In the genomic region with DNA sequence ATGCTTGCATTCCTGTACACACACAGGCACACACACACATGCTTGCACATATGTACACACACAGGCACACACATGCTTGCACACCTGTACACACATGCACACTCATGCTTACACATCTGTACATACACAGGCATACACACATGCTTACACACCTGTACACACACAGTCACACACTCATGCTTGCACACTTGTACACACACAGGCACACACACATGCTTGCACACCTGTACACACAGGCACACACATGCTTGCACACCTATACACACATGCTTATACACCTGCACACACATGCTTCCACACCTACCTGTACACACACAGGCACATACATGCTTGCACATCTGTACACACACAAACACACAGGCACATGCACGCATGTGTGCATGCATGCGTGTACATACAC, we compare ENCODE assay signal across 24 mouse cellular contexts.
DNase-seq lines count a peak whose midpoint lies in the region; ATAC-seq and TF ChIP-seq lines count a peak whose summit lies in the region.
"Had no signal": no experiment of that assay in that cellular context is flagged by ENCODE, and none has a peak within 500 bp of the region (broad histone marks: within the 10 kb centered on the region; RNA-seq: fewer than 3 reads in every experiment).

No protein-coding gene starts in this region.

- no peak overlapping the region for H3K4me3 ChIP-seq in forebrain, embryonic 13.5 days
- no peak overlapping the region for H3K4me3 ChIP-seq in forebrain, embryonic 14.5 days (ENCODE audit: low read depth, low read length)
- no peak overlapping the region for H3K4me3 ChIP-seq in hindbrain, embryonic 12.5 days
- H3K4me3 ChIP-seq in hindbrain, postnatal 0 days (ENCODE audit: low read length) = no peak overlapping the region
- no peak overlapping the region for H3K4me3 ChIP-seq in midbrain, embryonic 12.5 days
- H3K4me3 ChIP-seq in midbrain, embryonic 15.5 days = no peak overlapping the region
- H3K4me3 ChIP-seq in G1E (ENCODE audit: low read depth, low read length) = peak overlapping the region; percentile 1; the same call in 1 of the 2 replicates
- H3K4me3 ChIP-seq: heart, adult 2 months; heart, embryonic 12.5 days; limb, embryonic 10.5 days; limb, embryonic 15.5 days; liver, embryonic 13.5 days had no signal

- H3K9ac ChIP-seq in forebrain, embryonic 13.5 days = no peak overlapping the region
- H3K9ac ChIP-seq in forebrain, embryonic 14.5 days (ENCODE audit: low read length) = no peak overlapping the region
- H3K9ac ChIP-seq in hindbrain, embryonic 12.5 days = no peak overlapping the region
- H3K9ac ChIP-seq in hindbrain, postnatal 0 days (replicated peaks; ENCODE audit: low read length) = no peak overlapping the region
- no peak overlapping the region for H3K9ac ChIP-seq in midbrain, embryonic 12.5 days (replicated peaks)
- no peak overlapping the region for H3K9ac ChIP-seq in midbrain, embryonic 15.5 days
- H3K9ac ChIP-seq: heart, embryonic 12.5 days; limb, embryonic 15.5 days; liver, embryonic 13.5 days had no signal

- no peaks in the 10 kb centered on the region; the same call in 1 of the 2 replicates for H3K4me1 ChIP-seq in forebrain, embryonic 13.5 days
- 0 out of 2 replicates have a peak, but pooled peaks cover 2% of the 10 kb centered on the region for H3K4me1 ChIP-seq in forebrain, embryonic 14.5 days (ENCODE audit: control insufficient read depth, insufficient read depth, low read length)
- 0 out of 2 replicates have a peak, but pooled peaks cover 4% of the 10 kb centered on the region for H3K4me1 ChIP-seq in hindbrain, embryonic 12.5 days
- no peaks in the 10 kb centered on the region for H3K4me1 ChIP-seq in hindbrain, postnatal 0 days (ENCODE audit: insufficient read depth, low read length)
- peaks cover 8% of the 10 kb centered on the region; the same call in 1 of the 2 replicates for H3K4me1 ChIP-seq in midbrain, embryonic 12.5 days
- H3K4me1 ChIP-seq in midbrain, embryonic 15.5 days = no peaks in the 10 kb centered on the region
- H3K4me1 ChIP-seq in G1E (ENCODE audit: insufficient read depth, low read depth, low read length) = no peaks in the 10 kb centered on the region
- H3K4me1 ChIP-seq: liver, embryonic 13.5 days had no signal

- ATAC-seq in forebrain, embryonic 13.5 days = peak; percentile 34; the same call in 1 of the 2 replicates
- no peak for ATAC-seq in forebrain, embryonic 14.5 days
- ATAC-seq in hindbrain, embryonic 12.5 days (ENCODE audit: low FRiP score) = peak; percentile 26; the same call in 1 of the 2 replicates
- ATAC-seq in hindbrain, postnatal 0 days = no peak; the same call in 1 of the 2 replicates
- ATAC-seq in midbrain, embryonic 12.5 days (ENCODE audit: low FRiP score, low read depth) = 0 out of 2 replicates have a peak, but pooled peaks have one; percentile 14
- ATAC-seq in midbrain, embryonic 15.5 days (replicated peaks) = no peak
- no peak for ATAC-seq in G1E (ENCODE audit: extremely low read depth, insufficient number of reproducible peaks, low FRiP score, poor library complexity, severe bottlenecking)
- ATAC-seq: intestine, embryonic 16.5 days had no signal

- H3K9me3 ChIP-seq in forebrain, embryonic 13.5 days (replicated peaks) = no peaks in the 10 kb centered on the region
- H3K9me3 ChIP-seq in forebrain, embryonic 14.5 days (replicated peaks; ENCODE audit: control insufficient read depth, low read length) = no peaks in the 10 kb centered on the region
- no peaks in the 10 kb centered on the region for H3K9me3 ChIP-seq in hindbrain, embryonic 12.5 days (replicated peaks)
- no peaks in the 10 kb centered on the region for H3K9me3 ChIP-seq in hindbrain, postnatal 0 days (ENCODE audit: low read length)
- no peaks in the 10 kb centered on the region for H3K9me3 ChIP-seq in midbrain, embryonic 12.5 days
- no peaks in the 10 kb centered on the region for H3K9me3 ChIP-seq in midbrain, embryonic 15.5 days
- peaks cover 38% of the 10 kb centered on the region for H3K9me3 ChIP-seq in G1E (replicated peaks)
- H3K9me3 ChIP-seq: heart, embryonic 12.5 days; limb, embryonic 10.5 days; limb, embryonic 15.5 days; liver, embryonic 13.5 days had no signal

- no peaks in the 10 kb centered on the region for H3K27me3 ChIP-seq in forebrain, embryonic 13.5 days
- H3K27me3 ChIP-seq in forebrain, embryonic 14.5 days (replicated peaks; ENCODE audit: control insufficient read depth, insufficient read depth, low read length) = no peaks in the 10 kb centered on the region
- H3K27me3 ChIP-seq in hindbrain, embryonic 12.5 days = no peaks in the 10 kb centered on the region
- no peaks in the 10 kb centered on the region for H3K27me3 ChIP-seq in hindbrain, postnatal 0 days (ENCODE audit: insufficient read depth, low read length)
- peaks cover 4% of the 10 kb centered on the region; the same call in 1 of the 2 replicates for H3K27me3 ChIP-seq in midbrain, embryonic 12.5 days
- no peaks in the 10 kb centered on the region for H3K27me3 ChIP-seq in midbrain, embryonic 15.5 days (replicated peaks)
- H3K27me3 ChIP-seq in G1E (ENCODE audit: insufficient read depth, low read length) = no peaks in the 10 kb centered on the region
- H3K27me3 ChIP-seq: heart, embryonic 12.5 days; limb, embryonic 15.5 days; liver, embryonic 13.5 days had no signal

- no peak for TF ChIP-seq CTCF in hindbrain, postnatal 0 days (IDR thresholded peaks at IDR 0.05; ENCODE audit: low read depth)
- no peak for TF ChIP-seq CTCF in G1E (IDR thresholded peaks at IDR 0.05; ENCODE audit: low read depth, low read length)

- H3K4me2 ChIP-seq in forebrain, embryonic 13.5 days = no peak overlapping the region
- no peak overlapping the region for H3K4me2 ChIP-seq in forebrain, embryonic 14.5 days (ENCODE audit: low read length)
- no peak overlapping the region for H3K4me2 ChIP-seq in hindbrain, embryonic 12.5 days (replicated peaks)
- no peak overlapping the region for H3K4me2 ChIP-seq in hindbrain, postnatal 0 days (ENCODE audit: low read depth, low read length)
- H3K4me2 ChIP-seq in midbrain, embryonic 12.5 days (replicated peaks) = no peak overlapping the region
- H3K4me2 ChIP-seq in midbrain, embryonic 15.5 days = no peak overlapping the region
- H3K4me2 ChIP-seq: heart, embryonic 12.5 days; limb, embryonic 15.5 days; liver, embryonic 13.5 days had no signal

- 94% methylated on average over 2 of the region's 2 CpGs for WGBS in forebrain, embryonic 13.5 days
- 96% methylated on average over 2 of the region's 2 CpGs for WGBS in forebrain, embryonic 14.5 days
- WGBS in hindbrain, embryonic 12.5 days = 95% methylated on average over 2 of the region's 2 CpGs
- WGBS in hindbrain, postnatal 0 days = 96% methylated on average over 2 of the region's 2 CpGs
- WGBS in midbrain, embryonic 12.5 days = 96% methylated on average over 2 of the region's 2 CpGs
- WGBS in midbrain, embryonic 15.5 days = 94% methylated on average over 2 of the region's 2 CpGs

- DNase-seq in forebrain, embryonic 14.5 days (ENCODE audit: low spot score) = no peak
- no peak for DNase-seq in hindbrain, postnatal 0 days (ENCODE audit: low spot score)
- no peak for DNase-seq in G1E (ENCODE audit: low spot score)
- no peak for DNase-seq in spleen, adult 12 weeks (ENCODE audit: low spot score)
- DNase-seq: adrenal gland, postnatal 14 days; cerebellum, adult 11 months; cerebellum, adult 9-10 months; embryo, embryonic 11 days; gastrocnemius, postnatal 36 days; heart, adult 2 months; liver, embryonic 13.5 days; lung, adult 18-20 months; lung, postnatal 10 days; right cerebral cortex, postnatal 25 days; spleen, adult 18-20 months; thymus, postnatal 14 days had no signal

- no peak overlapping the region for H3K27ac ChIP-seq in forebrain, embryonic 13.5 days
- H3K27ac ChIP-seq in forebrain, embryonic 14.5 days (ENCODE audit: low read depth, low read length) = no peak overlapping the region
- no peak overlapping the region for H3K27ac ChIP-seq in hindbrain, embryonic 12.5 days
- no peak overlapping the region for H3K27ac ChIP-seq in hindbrain, postnatal 0 days
- no peak overlapping the region for H3K27ac ChIP-seq in midbrain, embryonic 12.5 days (replicated peaks)
- H3K27ac ChIP-seq in midbrain, embryonic 15.5 days = no peak overlapping the region
- H3K27ac ChIP-seq: heart, adult 2 months; limb, embryonic 10.5 days; limb, embryonic 15.5 days; liver, embryonic 13.5 days had no signal

- no peaks in the 10 kb centered on the region for H3K36me3 ChIP-seq in forebrain, embryonic 13.5 days (ENCODE audit: poor library complexity, severe bottlenecking)
- H3K36me3 ChIP-seq in forebrain, embryonic 14.5 days (ENCODE audit: control insufficient read depth, insufficient read depth, low read length) = no peaks in the 10 kb centered on the region
- no peaks in the 10 kb centered on the region for H3K36me3 ChIP-seq in hindbrain, embryonic 12.5 days
- no peaks in the 10 kb centered on the region for H3K36me3 ChIP-seq in hindbrain, postnatal 0 days (ENCODE audit: insufficient read depth, low read length)
- H3K36me3 ChIP-seq in midbrain, embryonic 12.5 days = no peaks in the 10 kb centered on the region
- H3K36me3 ChIP-seq in midbrain, embryonic 15.5 days (replicated peaks) = no peaks in the 10 kb centered on the region
- H3K36me3 ChIP-seq in G1E (replicated peaks) = no peaks in the 10 kb centered on the region
- H3K36me3 ChIP-seq: heart, embryonic 12.5 days; limb, embryonic 10.5 days; limb, embryonic 15.5 days; liver, embryonic 13.5 days had no signal

Comparison
In these comparisons a context has a peak if more than half of its experiments do, and no peak if none do; other contexts are left out.
1. ATAC-seq: peak in forebrain, embryonic 13.5 days (single experiment), hindbrain, embryonic 12.5 days (single experiment) and midbrain, embryonic 12.5 days (single experiment); none in forebrain, embryonic 14.5 days (single experiment), hindbrain, postnatal 0 days (single experiment), midbrain, embryonic 15.5 days (single experiment) and G1E (single experiment).